Mouse (Mus musculus): Measurements from ENCODE around the gene Ncs1. TPM values are rescaled to one million over a fixed set of nuclear protein-coding genes. Genes with fewer than 3 reads are reported as not detected.
A peak's percentile ranks its signal among the peaks of the same experiment; 100 is the strongest.

Ncs1 gene
- polyA plus RNA-seq, 1 experiment from 2014 or later = 67.4 TPM

DNA sequence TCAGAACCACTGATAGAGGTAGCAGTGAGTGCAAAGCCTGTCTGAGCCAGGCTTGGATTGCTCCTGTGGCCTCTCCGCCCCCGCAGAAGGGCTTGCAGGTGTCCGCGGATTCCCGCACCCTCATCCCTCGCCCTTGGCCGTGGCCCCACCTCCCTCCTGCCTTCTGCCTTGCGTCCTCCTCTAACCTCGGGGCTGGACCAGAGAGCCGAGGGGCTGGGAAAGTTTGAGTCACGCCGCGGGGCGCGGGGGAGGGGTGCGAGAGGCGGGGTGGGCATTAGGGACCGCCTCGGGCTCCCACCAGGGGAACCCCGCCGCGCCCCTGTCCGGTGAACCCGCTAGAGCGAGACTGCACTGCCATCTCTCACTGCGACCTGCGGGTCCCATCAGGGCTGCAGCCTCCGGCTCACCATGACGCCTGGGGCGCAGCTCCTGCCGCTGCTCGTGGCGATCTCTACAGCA is 68.4 kb downstream of the Ncs1 start, which contains the start of gene Hmcn2:
Hmcn2 (plus strand) TSS at position 409 of the 459 bp plus-strand sequence.
- Histone ChIP-seq H3K9ac (ENCODE audit: low read length) (no peak within 1 kb of the TSS), H3K27ac (ENCODE audit: low read depth, low read length) (no peak within 1 kb of the TSS), H3K4me1 (ENCODE audit: control insufficient read depth, insufficient read depth, low read length) (no peaks in the 10 kb centered on the region), H3K4me3 (ENCODE audit: low read depth, low read length) (0 out of 2 replicates have a peak within 1 kb of the TSS, but pooled peaks have one; percentile 9), H3K27me3 (ENCODE audit: control insufficient read depth, insufficient read depth, low read length) (peaks cover 45% of the 10 kb centered on the region), H3K9me3 (ENCODE audit: control insufficient read depth, low read length) (no peaks in the 10 kb centered on the region), H3K36me3 (ENCODE audit: control insufficient read depth, insufficient read depth, low read length) (no peaks in the 10 kb centered on the region), H3K4me2 (peak within 1 kb of the TSS; percentile 21; the same call in 1 of the 2 replicates)
- ATAC-seq (ENCODE audit: low FRiP score) (no peak), DNase-seq (ENCODE audit: low spot score, missing footprints) (peak; percentile 72)
- WGBS = 1% methylated on average over 33 of the region's 33 CpGs

DNA sequence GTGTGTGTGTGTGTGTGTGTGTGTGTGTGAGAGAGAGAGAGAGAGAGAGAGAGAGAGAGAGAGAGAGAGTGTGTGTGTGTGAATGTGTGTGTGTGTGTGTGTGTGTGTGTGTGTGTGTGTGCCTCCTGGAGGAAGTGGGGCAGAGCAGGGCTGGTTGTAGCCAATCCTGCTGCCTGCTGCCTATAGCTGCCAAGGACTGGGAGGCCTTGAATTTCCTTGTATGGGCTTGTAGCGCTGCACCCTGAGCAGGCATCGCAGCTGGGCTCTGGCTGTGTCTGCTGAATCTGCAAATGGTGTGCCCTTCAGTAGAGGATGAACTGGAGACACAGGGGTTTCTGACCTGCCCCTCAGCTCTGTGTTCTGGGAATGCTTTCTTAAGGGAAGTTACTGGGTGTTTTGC is 72.5 kb downstream of the Ncs1 start:
- Histone ChIP-seq H3K27ac (ENCODE audit: low read depth, low read length) (no peak overlapping the region), H3K9me3 (ENCODE audit: control insufficient read depth, low read length) (no peaks in the 10 kb centered on the region), H3K27me3 (ENCODE audit: control insufficient read depth, insufficient read depth, low read length) (peaks cover 37% of the 10 kb centered on the region), H3K9ac (ENCODE audit: low read length) (no peak overlapping the region), H3K4me1 (ENCODE audit: control insufficient read depth, insufficient read depth, low read length) (no peaks in the 10 kb centered on the region), H3K4me2 (no peak overlapping the region), H3K4me3 (ENCODE audit: low read depth, low read length) (no peak overlapping the region), H3K36me3 (ENCODE audit: control insufficient read depth, insufficient read depth, low read length) (no peaks in the 10 kb centered on the region)
- ATAC-seq (ENCODE audit: low FRiP score) = no peak
- DNase-seq (ENCODE audit: low spot score, missing footprints) = peak; percentile 31
- WGBS = 26% methylated on average over 2 of the region's 2 CpGs

DNA sequence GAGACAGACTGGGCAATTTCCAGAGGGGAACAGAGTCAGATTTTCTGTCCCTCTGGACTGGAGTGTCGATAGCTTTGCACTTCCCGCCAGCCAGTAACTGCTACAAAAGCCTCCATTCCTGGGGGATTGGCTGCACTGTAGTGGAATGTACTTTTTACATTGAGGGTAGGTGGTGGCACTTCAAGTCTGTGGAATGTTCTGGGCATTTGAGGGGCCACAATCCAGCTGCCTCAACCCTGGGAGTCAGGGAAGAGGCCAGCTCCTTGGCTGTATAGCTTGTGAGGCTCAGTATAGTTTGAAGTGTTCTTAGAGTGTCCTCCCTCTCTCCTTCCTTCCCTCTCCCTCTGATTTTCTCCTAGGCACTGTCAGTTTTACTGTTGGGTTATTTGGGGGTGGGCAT is 73.6 kb downstream of the Ncs1 start:
- H3K9ac ChIP-seq (ENCODE audit: low read length) = no peak overlapping the region
- H3K9me3 ChIP-seq (ENCODE audit: control insufficient read depth, low read length) = no peaks in the 10 kb centered on the region
- H3K27me3 ChIP-seq (ENCODE audit: control insufficient read depth, insufficient read depth, low read length) = peaks cover 27% of the 10 kb centered on the region
- no peaks in the 10 kb centered on the region for H3K4me1 ChIP-seq (ENCODE audit: control insufficient read depth, insufficient read depth, low read length)
- 78% methylated on average over 2 of the region's 2 CpGs for WGBS
- H3K36me3 ChIP-seq (ENCODE audit: control insufficient read depth, insufficient read depth, low read length) = no peaks in the 10 kb centered on the region
- no peak for ATAC-seq (ENCODE audit: low FRiP score)
- no peak overlapping the region for H3K4me2 ChIP-seq
- H3K4me3 ChIP-seq (ENCODE audit: low read depth, low read length) = no peak overlapping the region
- DNase-seq (ENCODE audit: low spot score, missing footprints) = no peak
- H3K27ac ChIP-seq (ENCODE audit: low read depth, low read length) = no peak overlapping the region

DNA sequence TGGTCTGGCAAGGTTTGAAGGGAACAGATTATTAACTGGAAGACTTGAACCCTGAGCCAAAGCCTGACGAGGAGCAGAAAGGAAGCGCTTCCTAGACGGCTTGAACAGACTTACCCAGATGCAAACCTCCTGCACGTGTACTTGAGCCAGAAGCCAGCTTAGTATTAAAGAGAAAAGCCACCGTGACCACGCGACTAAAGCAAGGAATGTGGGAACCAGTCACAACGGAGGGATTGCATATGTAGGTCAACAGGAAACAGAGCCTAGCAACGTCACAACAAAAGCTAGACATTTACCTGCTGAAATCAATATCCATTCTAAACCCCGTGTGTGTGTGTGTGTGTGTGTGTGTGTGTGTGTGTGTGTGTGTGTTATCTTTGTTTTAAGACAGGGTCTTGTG is 81.6 kb downstream of the Ncs1 start:
- H3K27ac ChIP-seq (ENCODE audit: low read depth, low read length) = no peak overlapping the region
- peaks cover 2% of the 10 kb centered on the region; the same call in 1 of the 2 replicates for H3K27me3 ChIP-seq (ENCODE audit: control insufficient read depth, insufficient read depth, low read length)
- no peak for ATAC-seq (ENCODE audit: low FRiP score)
- WGBS = 34% methylated on average over 10 of the region's 10 CpGs
- H3K4me2 ChIP-seq = no peak overlapping the region
- DNase-seq (ENCODE audit: low spot score, missing footprints) = peak; percentile 84
- H3K4me3 ChIP-seq (ENCODE audit: low read depth, low read length) = no peak overlapping the region
- no peaks in the 10 kb centered on the region for H3K9me3 ChIP-seq (ENCODE audit: control insufficient read depth, low read length)
- no peaks in the 10 kb centered on the region for H3K4me1 ChIP-seq (ENCODE audit: control insufficient read depth, insufficient read depth, low read length)
- H3K36me3 ChIP-seq (ENCODE audit: control insufficient read depth, insufficient read depth, low read length) = no peaks in the 10 kb centered on the region
- no peak overlapping the region for H3K9ac ChIP-seq (ENCODE audit: low read length)

DNA sequence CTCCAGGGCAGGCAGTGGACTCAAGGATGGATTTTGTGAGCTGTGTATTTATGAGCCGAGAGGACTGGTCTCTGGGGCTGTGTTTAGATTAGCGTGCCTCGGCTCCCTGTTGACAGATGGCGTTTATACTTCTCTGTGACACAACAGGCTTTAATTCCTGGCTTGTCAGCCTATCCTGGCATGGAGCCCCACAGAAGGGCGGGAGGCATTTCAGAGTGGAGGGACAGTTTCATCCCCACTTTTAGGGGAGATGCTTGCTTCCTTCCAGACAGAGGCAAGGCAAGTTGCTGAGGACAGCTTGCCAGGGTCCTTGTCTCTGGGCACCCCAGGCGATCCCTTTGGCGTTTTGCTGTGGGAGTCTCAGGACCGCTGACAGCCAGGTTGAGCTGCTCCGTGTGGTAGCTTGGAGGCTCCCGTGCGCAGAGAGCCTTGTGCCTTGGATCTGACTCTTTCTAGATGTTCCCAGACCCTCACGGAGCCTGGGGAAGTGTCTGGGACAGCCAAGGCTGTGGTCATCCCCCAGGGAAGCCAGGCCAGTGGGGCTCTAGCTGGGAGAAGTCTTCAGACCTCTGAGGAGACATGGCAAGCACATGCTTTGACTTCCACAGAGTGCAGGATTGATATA is 92.2 kb downstream of the Ncs1 start:
- ATAC-seq (ENCODE audit: low FRiP score) = no peak
- no peaks in the 10 kb centered on the region for H3K4me1 ChIP-seq (ENCODE audit: control insufficient read depth, insufficient read depth, low read length)
- no peak overlapping the region for H3K4me2 ChIP-seq
- 66% methylated on average over 12 of the region's 12 CpGs for WGBS
- no peak overlapping the region for H3K27ac ChIP-seq (ENCODE audit: low read depth, low read length)
- no peak overlapping the region for H3K9ac ChIP-seq (ENCODE audit: low read length)
- H3K36me3 ChIP-seq (ENCODE audit: control insufficient read depth, insufficient read depth, low read length) = no peaks in the 10 kb centered on the region
- no peak overlapping the region for H3K4me3 ChIP-seq (ENCODE audit: low read depth, low read length)
- no peaks in the 10 kb centered on the region for H3K27me3 ChIP-seq (ENCODE audit: control insufficient read depth, insufficient read depth, low read length)
- DNase-seq (ENCODE audit: low spot score, missing footprints) = no peak
- no peaks in the 10 kb centered on the region for H3K9me3 ChIP-seq (ENCODE audit: control insufficient read depth, low read length)

DNA sequence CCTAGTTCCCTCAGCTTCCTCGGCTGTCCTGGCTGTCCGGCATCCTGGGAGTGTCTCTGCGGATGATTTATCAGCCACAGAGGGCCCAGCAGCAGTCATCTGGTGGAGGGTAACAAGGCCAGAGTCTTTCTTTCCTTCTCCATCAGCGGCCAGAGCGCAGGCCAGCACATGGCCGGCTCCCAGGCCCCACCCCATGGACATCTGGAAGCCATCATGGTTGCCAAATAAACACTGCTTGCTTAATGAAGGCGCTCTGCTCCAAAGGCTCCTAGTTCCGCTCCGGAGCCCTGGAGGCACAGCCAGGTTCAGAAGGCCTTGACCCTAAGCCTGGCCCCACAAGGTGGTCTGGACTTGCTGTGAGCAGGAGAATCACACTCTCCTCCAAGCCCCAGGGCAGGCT is 94.2 kb downstream of the Ncs1 start:
- WGBS = 82% methylated on average over 9 of the region's 9 CpGs
- H3K36me3 ChIP-seq (ENCODE audit: control insufficient read depth, insufficient read depth, low read length) = no peaks in the 10 kb centered on the region
- no peak overlapping the region for H3K4me3 ChIP-seq (ENCODE audit: low read depth, low read length)
- DNase-seq (ENCODE audit: low spot score, missing footprints) (no peak), ATAC-seq (ENCODE audit: low FRiP score) (no peak)
- no peaks in the 10 kb centered on the region for H3K9me3 ChIP-seq (ENCODE audit: control insufficient read depth, low read length)
- H3K9ac ChIP-seq (ENCODE audit: low read length) = no peak overlapping the region
- H3K27ac ChIP-seq (ENCODE audit: low read depth, low read length) = no peak overlapping the region
- no peaks in the 10 kb centered on the region for H3K27me3 ChIP-seq (ENCODE audit: control insufficient read depth, insufficient read depth, low read length)
- H3K4me1 ChIP-seq (ENCODE audit: control insufficient read depth, insufficient read depth, low read length) = no peaks in the 10 kb centered on the region
- H3K4me2 ChIP-seq = no peak overlapping the region

DNA sequence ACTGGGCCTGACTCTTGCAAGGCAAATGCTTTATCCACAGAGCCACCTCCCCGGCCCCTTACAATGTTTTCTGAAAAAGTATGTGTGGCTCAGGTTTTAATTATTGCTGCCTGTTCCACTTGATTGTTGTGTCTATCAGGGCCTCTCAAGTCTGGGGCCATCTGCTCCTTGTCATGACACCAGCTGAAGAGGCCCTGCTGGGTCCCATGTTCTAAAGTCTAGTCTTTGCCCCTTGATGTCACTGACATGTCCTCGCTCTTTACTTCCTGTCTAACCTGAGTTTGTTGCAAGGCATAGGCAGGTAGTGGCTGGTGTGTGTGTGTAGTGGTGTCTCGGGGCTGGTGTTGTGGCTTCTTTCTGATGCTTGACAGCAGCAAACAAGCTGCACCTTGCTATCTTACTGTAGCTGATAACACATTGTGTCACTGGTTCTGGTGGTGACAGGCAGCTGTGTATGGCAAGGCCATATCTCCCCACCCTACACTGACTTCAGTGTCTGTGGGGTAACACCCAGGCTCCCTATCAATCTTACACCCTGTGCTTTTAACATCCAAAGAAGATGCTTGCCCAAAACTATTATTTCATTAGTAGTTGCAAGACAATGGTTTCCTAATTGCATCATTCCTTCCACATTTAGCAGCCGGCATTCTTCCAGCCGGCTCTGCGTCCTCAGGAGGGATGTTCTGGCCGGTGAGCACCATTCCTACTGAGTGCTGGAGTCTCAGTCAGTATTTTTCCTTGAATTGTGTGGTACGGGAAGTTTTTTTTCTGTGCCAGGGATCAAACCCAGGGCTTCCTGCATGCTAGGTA is 96.3 kb downstream of the Ncs1 start:
- 74% methylated on average over 8 of the region's 8 CpGs for WGBS
- no peaks in the 10 kb centered on the region for H3K4me1 ChIP-seq (ENCODE audit: control insufficient read depth, insufficient read depth, low read length)
- H3K36me3 ChIP-seq (ENCODE audit: control insufficient read depth, insufficient read depth, low read length) = no peaks in the 10 kb centered on the region
- H3K4me2 ChIP-seq = no peak overlapping the region
- DNase-seq (ENCODE audit: low spot score, missing footprints) = no peak
- no peak for ATAC-seq (ENCODE audit: low FRiP score)
- H3K9ac ChIP-seq (ENCODE audit: low read length) = no peak overlapping the region
- no peak overlapping the region for H3K27ac ChIP-seq (ENCODE audit: low read depth, low read length)
- no peaks in the 10 kb centered on the region for H3K9me3 ChIP-seq (ENCODE audit: control insufficient read depth, low read length)
- no peaks in the 10 kb centered on the region for H3K27me3 ChIP-seq (ENCODE audit: control insufficient read depth, insufficient read depth, low read length)
- no peak overlapping the region for H3K4me3 ChIP-seq (ENCODE audit: low read depth, low read length)

Data from midbrain, embryonic 11.5 days (tissue).